Mouse (Mus musculus) retina, embryonic 14.5 days (tissue): ENCODE results near the gene A430078G23Rik.
A peak's percentile ranks its signal among the peaks of the same experiment; 100 is the strongest.

Source experiments
- DNase-seq: peaks from one replicate; pipeline ENCODE4 v3.0.0-alpha.2; 2015; ENCODE audit warnings: low spot score

The A430078G23Rik gene

DNA sequence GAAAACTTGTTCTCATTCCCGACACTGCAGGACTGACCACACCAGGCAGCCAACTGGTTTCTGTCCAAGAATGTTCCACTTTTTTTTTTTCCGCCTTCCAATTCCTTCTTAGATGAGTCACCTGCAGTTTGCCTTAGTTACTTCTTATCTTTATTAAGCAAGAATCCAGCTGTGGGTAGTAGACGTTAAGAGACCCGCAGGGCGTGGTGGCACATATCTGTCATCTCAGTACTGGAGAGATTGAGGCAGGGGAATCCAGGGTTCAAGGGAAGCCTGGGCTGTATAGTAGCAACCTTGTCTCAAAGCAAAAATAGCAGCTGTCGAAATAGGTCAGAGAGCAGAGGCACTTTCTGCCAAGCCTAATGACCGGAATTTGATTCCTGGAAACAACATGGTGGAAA, 58.7 kb downstream of the A430078G23Rik start:
- no peak for DNase-seq

DNA sequence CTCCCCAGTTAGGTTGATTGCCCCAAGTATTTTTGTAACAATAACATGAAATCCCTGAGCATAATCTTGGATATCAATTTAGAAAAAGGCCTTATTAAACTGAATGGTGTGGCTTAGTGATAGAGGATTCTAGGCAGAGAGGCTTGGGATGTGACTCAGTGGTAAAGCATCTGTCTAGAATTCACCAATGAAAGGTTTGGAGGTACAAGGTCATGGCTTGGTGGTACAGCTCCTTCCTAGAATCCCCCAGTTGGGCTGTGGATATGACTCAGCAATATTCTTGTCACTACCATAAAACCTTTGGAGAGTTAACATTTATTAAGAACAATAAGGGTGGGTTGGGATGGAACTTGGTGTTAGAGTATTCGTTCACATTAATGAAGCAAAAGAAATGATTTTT, 59.6 kb downstream of the A430078G23Rik start:
- DNase-seq = no peak

DNA sequence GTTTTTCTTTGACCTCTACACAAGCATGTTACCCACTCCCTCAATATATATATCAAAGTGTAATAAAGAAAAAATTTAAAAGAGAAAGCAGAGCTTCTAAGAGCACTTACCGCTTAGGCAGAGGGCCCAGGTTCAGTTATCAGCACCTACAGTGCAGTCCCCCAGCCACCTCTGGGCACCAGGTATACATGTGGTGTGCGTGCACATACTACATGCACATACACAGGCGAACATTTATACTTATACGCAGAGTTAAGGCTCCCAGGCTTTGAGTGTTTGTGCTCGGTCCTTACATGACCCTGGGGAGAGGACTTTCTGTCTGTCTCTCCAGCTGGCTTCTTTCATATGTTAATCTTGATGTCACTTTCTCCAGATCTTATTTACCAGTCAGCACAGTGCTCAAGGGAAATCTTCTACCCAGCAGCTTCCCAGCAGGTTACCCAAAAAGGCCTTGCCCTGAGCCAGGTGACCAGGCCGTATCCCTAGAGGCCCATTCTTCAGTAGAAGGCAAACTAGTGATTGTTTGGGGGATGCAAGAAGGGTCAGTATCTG, 61.5 kb downstream of the A430078G23Rik start:
- no peak for DNase-seq

DNA sequence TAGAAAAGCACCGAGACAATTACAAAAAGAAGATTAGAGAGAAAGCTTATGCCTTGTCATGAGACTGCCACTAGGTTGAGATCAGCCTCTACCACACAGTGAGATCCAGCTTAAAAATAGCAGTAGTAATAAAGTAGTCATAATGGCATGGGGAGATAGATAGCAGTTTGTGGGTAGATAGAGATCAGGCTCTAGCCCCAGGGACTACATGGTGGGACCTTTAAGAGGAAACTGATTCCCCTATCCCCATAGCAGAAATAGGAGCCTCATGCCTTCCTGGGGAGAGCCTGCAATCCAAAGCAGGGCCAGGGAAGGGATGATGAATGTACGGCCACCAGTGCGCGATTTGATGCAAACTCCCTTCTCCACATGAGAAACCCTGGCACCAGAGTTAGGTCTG, 62.0 kb downstream of the A430078G23Rik start:
- DNase-seq = no peak

DNA sequence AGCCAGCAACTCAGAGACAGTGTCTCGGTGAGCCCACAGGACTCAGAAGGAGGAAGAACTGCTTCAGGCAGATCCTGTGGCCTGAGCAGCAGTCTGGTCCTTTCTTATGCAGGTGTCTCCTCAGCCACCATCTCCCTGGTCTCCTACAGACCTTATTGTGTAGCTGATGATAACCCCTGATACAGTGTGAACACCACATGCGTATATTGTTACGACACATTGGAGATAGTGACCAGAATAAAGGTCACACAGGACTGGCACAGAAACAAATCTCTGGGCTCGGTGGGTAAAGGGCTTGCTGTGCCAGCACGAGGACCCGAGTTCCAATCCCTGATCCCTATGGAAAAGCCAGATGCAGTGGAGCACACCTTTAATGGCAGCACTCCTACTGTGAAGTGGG, 62.4 kb downstream of the A430078G23Rik start:
- DNase-seq = no peak

DNA sequence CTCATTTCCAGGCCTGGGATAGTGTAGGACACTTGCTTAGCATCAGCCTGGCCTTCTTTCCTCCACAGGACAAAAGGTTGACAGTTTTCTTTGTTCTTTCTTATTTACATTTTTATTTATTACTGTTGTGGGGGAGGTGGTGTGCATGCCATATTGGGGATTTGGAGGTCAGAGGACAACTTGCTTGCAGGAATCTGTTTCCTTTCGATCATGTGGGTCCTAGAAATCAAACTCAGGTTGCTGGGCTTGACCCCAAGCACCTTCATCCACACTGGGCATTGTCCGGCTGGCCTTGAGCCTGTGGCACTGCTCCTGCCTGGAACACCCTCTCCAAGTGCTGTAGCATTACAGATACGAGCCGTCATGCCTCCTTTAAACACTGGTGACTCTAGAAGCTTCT, 63.6 kb downstream of the A430078G23Rik start:
- DNase-seq = no peak

DNA sequence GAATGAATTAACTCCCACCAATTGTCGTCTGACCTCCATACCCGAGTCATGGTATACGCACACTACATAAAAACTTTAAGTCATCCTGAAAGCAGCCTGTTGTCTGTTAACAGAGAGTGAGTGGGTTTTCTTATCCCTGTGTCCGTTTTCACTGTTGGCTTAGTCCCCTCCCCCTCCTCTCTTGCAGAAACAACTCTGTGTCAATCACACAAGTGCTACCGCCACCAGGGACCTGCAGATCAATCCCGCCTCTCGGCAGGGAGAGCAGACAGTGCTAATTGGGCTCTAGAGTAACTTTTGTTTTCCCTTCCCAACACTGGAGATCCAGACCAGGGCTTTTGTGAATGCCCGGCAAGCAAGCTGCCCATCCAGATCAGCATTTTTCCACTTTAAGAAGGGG, 64.2 kb downstream of the A430078G23Rik start:
- DNase-seq = peak; percentile 67

DNA sequence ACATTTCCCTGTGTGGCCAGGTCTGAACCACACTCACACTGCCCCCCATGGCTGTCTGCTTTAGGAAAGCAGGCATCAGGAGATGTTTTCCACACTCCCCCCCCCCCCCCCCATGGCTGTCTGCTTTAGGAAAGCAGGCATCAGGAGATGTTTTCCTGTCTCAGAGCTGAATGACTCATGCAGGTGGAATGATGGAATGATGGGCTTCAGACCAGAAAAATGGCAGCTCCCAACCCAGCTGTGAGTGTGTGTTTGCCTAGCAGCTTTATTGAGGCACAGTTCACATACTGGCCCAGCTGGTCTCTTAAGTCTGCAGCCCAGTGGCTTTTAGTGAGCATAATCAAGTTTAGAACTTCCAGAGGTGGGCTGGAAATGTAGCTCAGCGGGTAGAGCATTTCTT, 64.9 kb downstream of the A430078G23Rik start:
- DNase-seq = no peak

DNA sequence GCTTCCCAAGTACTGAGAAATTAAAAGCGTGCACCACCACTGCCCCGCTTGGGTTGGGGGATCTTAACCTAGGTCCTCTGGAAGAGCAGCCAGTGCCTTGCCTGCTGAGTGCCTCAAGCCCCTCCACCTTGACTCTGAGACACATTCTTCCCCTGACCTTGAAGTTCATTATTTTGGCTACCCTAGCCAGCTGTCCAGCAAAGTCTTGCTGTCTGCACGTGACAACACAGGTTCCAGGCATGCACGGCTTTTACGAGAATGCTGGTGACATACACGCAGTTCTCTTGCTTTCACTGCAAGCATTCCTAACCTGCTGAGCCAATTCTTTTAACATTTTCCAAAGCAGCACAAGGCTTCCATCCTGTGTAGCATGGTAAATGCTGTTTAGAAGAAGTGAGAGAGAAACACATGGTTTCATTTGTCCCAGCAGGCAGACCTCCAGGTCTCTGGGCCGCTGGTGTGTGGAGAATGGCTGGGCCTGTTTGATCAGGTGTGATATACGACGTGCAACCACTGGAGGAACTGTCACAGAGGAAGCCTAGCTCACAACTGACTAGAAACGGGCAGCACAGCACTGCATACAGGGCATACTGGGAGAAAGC, 67.0 kb downstream of the A430078G23Rik start:
- no peak for DNase-seq

DNA sequence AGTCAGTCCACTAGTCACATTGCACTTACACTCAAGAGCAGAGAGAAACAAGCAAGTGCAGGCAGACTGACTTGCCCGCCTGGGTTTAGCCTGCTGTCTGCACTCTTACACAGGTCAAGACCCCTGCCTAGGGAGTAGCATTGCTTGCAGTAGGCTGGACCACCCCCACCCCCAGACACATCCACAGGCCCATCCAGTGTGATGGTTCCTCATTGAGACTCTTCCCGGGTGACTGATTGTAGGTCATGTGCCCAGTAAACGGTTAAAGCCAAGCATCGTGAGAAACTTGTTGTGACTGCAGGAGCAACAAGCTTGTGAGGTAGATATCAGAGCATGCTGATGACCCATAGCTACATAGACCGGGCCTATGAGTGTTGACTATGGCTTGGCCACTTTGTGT, 68.3 kb downstream of the A430078G23Rik start:
- DNase-seq = no peak

DNA sequence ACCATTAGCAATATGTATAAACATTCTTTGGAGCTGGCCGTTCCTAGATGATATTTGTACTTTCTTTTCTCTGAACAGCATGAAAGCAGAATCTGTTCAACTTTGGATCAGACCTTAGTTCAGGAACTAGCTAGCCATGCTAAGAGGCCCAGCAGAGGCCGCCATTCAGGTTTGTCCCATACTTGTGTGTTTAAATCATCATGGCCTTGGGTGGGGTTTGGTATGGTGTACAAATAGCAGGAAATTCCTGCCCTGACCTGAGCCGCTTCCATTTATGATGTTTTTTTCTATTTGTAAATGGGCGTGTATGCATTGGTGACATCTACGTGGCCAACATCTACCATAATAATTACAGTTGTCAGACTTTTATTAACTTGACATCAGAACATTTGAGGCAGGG, 72.0 kb downstream of the A430078G23Rik start:
- no peak for DNase-seq

DNA sequence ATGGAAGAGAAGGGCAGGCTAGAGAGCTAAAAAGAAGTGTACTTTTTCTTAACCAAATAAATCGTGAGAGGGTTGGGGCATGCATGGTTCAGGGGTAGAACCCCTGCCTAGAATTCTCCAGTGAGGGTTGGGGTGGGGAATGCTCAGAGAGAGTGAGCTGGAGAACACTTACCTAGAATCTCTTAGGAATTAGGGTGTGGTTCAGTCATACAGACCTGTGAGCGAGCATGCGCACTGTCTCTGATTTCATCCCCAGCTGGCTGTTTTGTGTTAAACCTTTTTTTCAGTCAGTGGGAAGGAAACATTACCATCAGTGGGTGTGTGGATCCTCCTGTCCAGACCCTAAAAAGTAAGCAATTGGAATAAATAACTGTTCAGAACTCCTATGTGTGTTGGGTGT, 73.0 kb downstream of the A430078G23Rik start:
- no peak for DNase-seq

DNA sequence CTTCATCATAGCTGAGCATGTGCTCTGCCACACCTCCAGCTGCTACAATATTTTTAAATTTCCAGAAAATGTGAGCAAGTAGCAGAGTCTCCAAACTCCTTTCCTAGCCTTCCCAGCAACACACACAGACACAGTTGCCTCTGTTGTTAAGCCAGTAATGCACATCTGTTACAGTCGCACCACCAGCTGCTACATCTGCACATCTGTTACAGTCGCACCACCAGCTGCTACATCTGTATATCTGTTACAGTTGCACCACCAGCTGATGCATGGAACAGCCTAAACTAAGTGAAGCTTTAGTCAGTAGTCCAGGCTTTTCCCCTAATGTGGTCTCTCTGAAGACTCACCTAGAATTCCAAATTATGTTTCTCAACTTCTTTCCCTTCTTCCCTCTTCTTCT, 75.2 kb downstream of the A430078G23Rik start:
- DNase-seq = no peak

DNA sequence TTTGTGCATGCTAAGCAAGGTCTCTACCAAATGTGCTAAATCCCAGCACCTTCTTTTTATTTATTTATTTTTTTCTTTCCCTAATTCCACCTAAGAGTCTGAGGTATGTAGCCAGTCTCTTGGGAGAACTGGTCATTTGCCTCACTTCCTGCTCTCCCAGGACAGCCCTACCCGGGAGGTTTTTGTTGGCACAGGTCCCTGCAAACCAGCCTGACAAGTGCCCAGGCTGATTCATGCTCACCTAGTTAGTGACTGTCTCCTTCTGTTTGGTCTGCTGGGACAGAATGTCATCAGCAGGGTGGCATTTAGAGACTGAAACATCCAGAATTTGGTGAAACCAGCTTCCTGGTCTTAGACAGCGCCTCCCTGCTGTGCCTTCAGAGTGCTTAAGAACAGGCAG, 76.8 kb downstream of the A430078G23Rik start:
- DNase-seq = no peak

DNA sequence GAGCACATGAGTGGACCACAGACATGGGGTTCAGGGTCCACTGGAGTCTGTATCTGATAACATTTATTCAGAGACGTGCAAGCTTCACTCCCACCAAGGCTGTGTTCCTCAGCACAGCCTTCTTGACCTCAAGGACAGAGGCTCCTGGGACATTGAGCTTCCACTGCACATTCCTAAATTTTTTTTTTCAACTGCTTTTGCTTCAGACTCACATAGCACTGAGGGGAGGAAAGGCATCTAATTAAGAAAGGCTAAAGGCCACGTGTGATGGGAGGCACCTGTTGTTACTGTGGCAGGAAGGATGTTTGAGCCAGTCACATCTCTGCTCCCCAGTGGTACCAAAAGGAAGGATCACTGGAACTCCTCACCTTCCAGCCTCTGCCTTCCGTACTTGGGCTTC, 77.9 kb downstream of the A430078G23Rik start:
- no peak for DNase-seq

DNA sequence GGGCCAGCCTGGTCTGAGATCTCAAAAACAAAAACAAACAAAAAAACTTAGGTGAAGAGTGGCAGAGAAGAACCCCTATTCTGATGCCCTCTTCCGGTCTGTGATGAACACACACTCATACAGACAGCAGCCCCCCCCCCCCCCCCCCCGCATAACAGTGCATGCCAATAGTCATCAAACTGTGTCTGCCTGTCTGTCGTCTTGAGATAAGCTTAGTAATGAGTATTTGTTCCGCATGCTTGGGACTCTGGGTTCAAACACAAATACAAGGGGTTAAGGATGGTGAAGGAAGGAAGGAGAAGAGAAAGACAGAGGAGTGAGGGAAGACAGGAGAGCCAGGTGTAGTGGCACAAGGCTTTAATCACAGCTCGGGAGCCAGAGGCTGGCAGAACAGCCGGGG, 83.3 kb downstream of the A430078G23Rik start:
- no peak for DNase-seq

DNA sequence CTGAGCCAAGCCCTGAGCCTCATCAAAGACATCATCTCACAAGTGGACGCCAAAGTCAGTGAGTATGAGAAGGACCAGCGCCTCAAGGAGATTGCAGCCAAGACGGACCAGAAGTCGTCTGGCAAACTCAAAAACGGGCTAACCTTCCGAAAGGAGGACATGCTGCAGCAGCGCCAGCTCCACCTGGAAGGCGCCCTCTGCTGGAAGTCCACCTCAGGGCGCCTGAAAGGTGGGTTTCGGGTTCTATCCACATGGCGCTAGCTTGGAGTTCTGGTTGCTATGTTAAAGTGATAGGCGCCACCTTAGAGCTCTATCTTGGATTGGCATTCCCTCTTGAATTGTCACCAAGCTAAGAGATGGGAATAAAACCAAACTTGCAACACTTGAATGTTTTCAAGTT, 86.3 kb downstream of the A430078G23Rik start:
- DNase-seq = peak; percentile 23
